Mouse (Mus musculus): ENCODE measurements at regions not wholly inside any gene's neighbourhood (a gene's known extent, or its start where the extent isn't known, plus 50 kb on each side); places are given as distances from the start of the nearest gene placed in this dataset.

GRCm38 (mm10) chr6:22825086-22825768, 50.1 kb upstream of the Ptprz1 start:
- H3K9me3 ChIP-seq (replicated peaks; ENCODE audit: low read length), result no peaks in the 10 kb centered on the region
- in situ Hi-C loops (cut with MboI; ENCODE audit: low pct_ligation_motif_present, low pct_unique_long_range_greater_than_20kb, low sequenced_read_pairs) (no loop called here), dilution Hi-C loops (cut with MboI; ENCODE audit: extremely low pct_ligation_motif_present, extremely low pct_unique_long_range_greater_than_20kb, low sequenced_read_pairs) (no loop called here)
- H3K9ac ChIP-seq (ENCODE audit: insufficient read depth, low read depth), result no peak overlapping the region
- H3K4me1 ChIP-seq (ENCODE audit: control insufficient read depth in 1 of 2, insufficient read depth in 2 of 2), result no peaks in the 10 kb centered on the region
- H3K4me3 ChIP-seq (replicated peaks in 1 of 3; ENCODE audit: low read depth in 2 of 3, low read length in 2 of 3, poor library complexity in 1 of 3), result no peak overlapping the region
- no peaks in the 10 kb centered on the region for H3K79me2 ChIP-seq (replicated peaks; ENCODE audit: control insufficient read depth, extremely low read depth, insufficient read depth, poor library complexity, severe bottlenecking)
- no peak overlapping the region for H3K4me2 ChIP-seq (ENCODE audit: insufficient read depth, low read depth, poor library complexity, severe bottlenecking)
- no peak overlapping the region for H3K27ac ChIP-seq (ENCODE audit: insufficient read depth, low read depth)
- no peak for DNase-seq (ENCODE audit: extremely low read depth)
- H3K27me3 ChIP-seq (replicated peaks), result no peaks in the 10 kb centered on the region
- H3K36me3 ChIP-seq (replicated peaks in 1 of 2; ENCODE audit: control insufficient read depth in 1 of 2, insufficient read depth in 1 of 2, low read length in 1 of 2), result no peaks in the 10 kb centered on the region
- TF ChIP-seq UBTF (IDR thresholded peaks at IDR 0.05; ENCODE audit: low read depth, low read length) (no peak), SMC3 (IDR thresholded peaks at IDR 0.05; ENCODE audit: low read depth, low read length) (no peak), MAX (IDR thresholded peaks at IDR 0.05; ENCODE audit: low read length) (no peak), JUND (conservative IDR thresholded peaks at IDR 0.05; ENCODE audit: low read depth, low read length) (no peak), ZMIZ1 (IDR thresholded peaks at IDR 0.05; ENCODE audit: low read depth, low read length) (no peak), CHD1 (IDR thresholded peaks at IDR 0.05; ENCODE audit: low read depth, low read length) (no peak), CHD2 (IDR thresholded peaks at IDR 0.05; ENCODE audit: low read length) (no peak), USF1 (IDR thresholded peaks at IDR 0.05; ENCODE audit: low read depth, low read length) (no peak), TBP (conservative IDR thresholded peaks at IDR 0.05; ENCODE audit: low read depth, low read length) (no peak), NRF1 (IDR thresholded peaks at IDR 0.05; ENCODE audit: low read depth, low read length) (no peak), BHLHE40 (IDR thresholded peaks at IDR 0.05; ENCODE audit: low read depth, low read length) (no peak), ETS1 (conservative IDR thresholded peaks at IDR 0.05; ENCODE audit: low read depth, low read length) (no peak), JUN (IDR thresholded peaks at IDR 0.05; ENCODE audit: insufficient read depth, low read depth, low read length) (no peak), ZC3H11A (IDR thresholded peaks at IDR 0.05; ENCODE audit: low read depth, low read length) (no peak), ZKSCAN1 (IDR thresholded peaks at IDR 0.05; ENCODE audit: borderline replicate concordance, low read depth, low read length) (no peak), TCF12 (IDR thresholded peaks at IDR 0.05; ENCODE audit: low read depth, low read length) (no peak), E2F4 (IDR thresholded peaks at IDR 0.05; ENCODE audit: insufficient replicate concordance, low read depth, low read length) (no peak), ELF1 (IDR thresholded peaks at IDR 0.05; ENCODE audit: low read depth, low read length) (no peak), HCFC1 (IDR thresholded peaks at IDR 0.05; ENCODE audit: low read depth, low read length) (no peak)

All from CH12.LX (cell line).